Mouse (Mus musculus): ENCODE data around the gene Rhcg. TPM values are rescaled to one million over a fixed set of nuclear protein-coding genes. Genes with fewer than 3 reads are reported as not detected.

Gene Rhcg
- polyA plus RNA-seq, 1 experiment from 2014 or later: 5.5 TPM

GRCm38 (mm10) chr7:79552702-79553101 lies 64.8 kb downstream of the Rhcg start:
- H3K36me3 ChIP-seq (ENCODE audit: control insufficient read depth, insufficient read depth, low read length): no peaks in the 10 kb centered on the region
- H3K4me3 ChIP-seq (ENCODE audit: low read depth, low read length): no peak overlapping the region
- 3% methylated on average over 10 of the region's 10 CpGs for WGBS
- H3K9me3 ChIP-seq (ENCODE audit: control insufficient read depth, low read length): no peaks in the 10 kb centered on the region
- peaks cover 45% of the 10 kb centered on the region for H3K4me1 ChIP-seq (replicated peaks; ENCODE audit: control insufficient read depth, insufficient read depth, low read length)
- DNase-seq (ENCODE audit: low spot score) (no peak), ATAC-seq (replicated peaks; ENCODE audit: low FRiP score) (no peak)
- H3K27me3 ChIP-seq (ENCODE audit: control insufficient read depth, insufficient read depth, low read length): peaks cover 14% of the 10 kb centered on the region; the same call in 1 of the 2 replicates
- H3K9ac ChIP-seq (ENCODE audit: low read length): no peak overlapping the region
- no peak overlapping the region for H3K27ac ChIP-seq (ENCODE audit: low read depth, low read length)
- no peak overlapping the region for H3K4me2 ChIP-seq (ENCODE audit: low read depth, low read length, severe bottlenecking)

DNA sequence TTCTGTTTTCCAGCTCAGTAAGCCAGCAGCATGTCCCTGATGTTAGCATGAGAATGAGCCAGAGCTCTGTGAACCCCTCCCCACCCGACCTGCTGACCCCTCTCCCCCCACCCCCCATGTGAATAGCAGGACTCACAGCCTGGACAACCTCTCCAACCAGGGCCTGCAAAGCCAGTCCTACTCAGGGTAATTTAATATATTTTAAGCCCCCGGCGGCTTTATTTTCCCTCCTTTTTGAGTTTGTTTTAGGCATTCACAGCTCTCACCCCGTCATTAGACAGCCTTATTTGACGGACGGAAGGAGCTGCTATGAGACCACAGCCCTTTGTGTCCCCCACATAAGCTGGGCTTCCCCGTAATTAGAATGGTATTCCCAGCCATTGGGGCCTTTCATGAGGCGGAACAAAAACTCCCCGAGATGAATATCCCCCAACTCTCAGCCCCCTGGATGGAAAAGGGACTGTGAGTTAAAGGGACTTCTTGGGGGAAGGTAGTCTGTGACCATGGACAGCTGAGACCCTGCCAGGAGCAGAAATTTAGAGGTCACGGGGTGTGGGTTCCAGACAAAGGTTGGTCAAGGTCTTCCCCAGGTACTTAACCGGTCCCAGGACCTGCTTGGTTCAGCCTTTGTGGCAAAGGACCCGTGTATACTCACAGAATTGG lies 68.4 kb downstream of the Rhcg start:
- ATAC-seq (replicated peaks; ENCODE audit: low FRiP score) (peak; percentile 82), DNase-seq (ENCODE audit: low spot score) (peak; percentile 89)
- H3K36me3 ChIP-seq (ENCODE audit: control insufficient read depth, insufficient read depth, low read length): no peaks in the 10 kb centered on the region
- peaks cover 61% of the 10 kb centered on the region for H3K4me1 ChIP-seq (replicated peaks; ENCODE audit: control insufficient read depth, insufficient read depth, low read length)
- 4% methylated on average over 12 of the region's 12 CpGs for WGBS
- no peak overlapping the region for H3K4me3 ChIP-seq (ENCODE audit: low read depth, low read length)
- peak overlapping the region; percentile 24; the same call in 1 of the 2 replicates for H3K4me2 ChIP-seq (ENCODE audit: low read depth, low read length, severe bottlenecking)
- H3K9ac ChIP-seq (ENCODE audit: low read length): peak overlapping the region; percentile 43
- H3K27me3 ChIP-seq (ENCODE audit: control insufficient read depth, insufficient read depth, low read length): peaks cover 16% of the 10 kb centered on the region
- no peaks in the 10 kb centered on the region for H3K9me3 ChIP-seq (ENCODE audit: control insufficient read depth, low read length)
- H3K27ac ChIP-seq (ENCODE audit: low read depth, low read length): peak overlapping the region; percentile 97

DNA sequence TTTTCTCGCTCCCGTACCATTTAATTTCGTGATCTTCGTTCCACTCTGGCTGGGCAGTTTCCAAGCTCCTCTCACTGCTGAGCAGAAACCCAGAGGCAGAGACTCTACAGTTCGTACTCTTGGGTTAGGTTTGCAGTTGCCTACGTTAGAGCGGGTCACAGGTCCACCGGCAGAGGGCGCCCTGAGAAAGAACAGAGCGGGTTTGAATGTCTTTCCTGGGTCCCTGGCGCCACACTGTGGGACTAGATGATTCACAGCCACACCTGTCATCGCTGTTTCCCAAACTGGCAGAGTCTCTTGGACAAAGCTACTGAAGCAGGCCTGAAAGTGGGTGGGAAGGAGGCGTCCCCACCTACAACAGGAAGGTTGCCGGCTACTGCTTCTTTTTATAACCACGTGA lies 70.4 kb downstream of the Rhcg start:
- H3K27ac ChIP-seq (ENCODE audit: low read depth, low read length): peak overlapping the region; percentile 97
- ATAC-seq (replicated peaks; ENCODE audit: low FRiP score) (peak; percentile 49), DNase-seq (ENCODE audit: low spot score) (peak; percentile 96)
- no peaks in the 10 kb centered on the region for H3K9me3 ChIP-seq (ENCODE audit: control insufficient read depth, low read length)
- peak overlapping the region; percentile 32 for H3K4me2 ChIP-seq (ENCODE audit: low read depth, low read length, severe bottlenecking)
- no peaks in the 10 kb centered on the region for H3K36me3 ChIP-seq (ENCODE audit: control insufficient read depth, insufficient read depth, low read length)
- peak overlapping the region; percentile 61 for H3K9ac ChIP-seq (ENCODE audit: low read length)
- H3K4me1 ChIP-seq (replicated peaks; ENCODE audit: control insufficient read depth, insufficient read depth, low read length): peaks cover 68% of the 10 kb centered on the region
- no peak overlapping the region for H3K4me3 ChIP-seq (ENCODE audit: low read depth, low read length)
- H3K27me3 ChIP-seq (ENCODE audit: control insufficient read depth, insufficient read depth, low read length): peaks cover 19% of the 10 kb centered on the region
- 2% methylated on average over 15 of the region's 15 CpGs for WGBS

- Histone ChIP-seq H3K4me1 (replicated peaks; ENCODE audit: control insufficient read depth, insufficient read depth, low read length) (peaks cover 65% of the 10 kb centered on the region), H3K27ac (ENCODE audit: low read depth, low read length) (peak overlapping the region; percentile 99), H3K4me3 (ENCODE audit: low read depth, low read length) (no peak overlapping the region; the same call in 1 of the 2 replicates), H3K4me2 (ENCODE audit: low read depth, low read length, severe bottlenecking) (peak overlapping the region; percentile 58; the same call in 1 of the 2 replicates), H3K9ac (ENCODE audit: low read length) (peak overlapping the region; percentile 79), H3K36me3 (ENCODE audit: control insufficient read depth, insufficient read depth, low read length) (no peaks in the 10 kb centered on the region), H3K27me3 (ENCODE audit: control insufficient read depth, insufficient read depth, low read length) (peaks cover 26% of the 10 kb centered on the region), H3K9me3 (ENCODE audit: control insufficient read depth, low read length) (no peaks in the 10 kb centered on the region)
- no peak for ATAC-seq (replicated peaks; ENCODE audit: low FRiP score)
- DNase-seq (ENCODE audit: low spot score): no peak
- WGBS: 1% methylated on average over 7 of the region's 7 CpGs
These were observed 72.4 kb downstream of the Rhcg start for GRCm38 (mm10) chr7:79545066-79545400.

- 1% methylated on average over 37 of the region's 37 CpGs for whole genome bisulfite sequencing
- DNase-seq (ENCODE audit: low spot score): peak; percentile 76
- no peak; the same call in 1 of the 2 replicates for ATAC-seq (replicated peaks; ENCODE audit: low FRiP score)
- Histone ChIP-seq H3K4me1 (replicated peaks; ENCODE audit: control insufficient read depth, insufficient read depth, low read length) (peaks cover 59% of the 10 kb centered on the region), H3K9me3 (ENCODE audit: control insufficient read depth, low read length) (no peaks in the 10 kb centered on the region), H3K4me3 (ENCODE audit: low read depth, low read length) (peak overlapping the region; percentile 23; the same call in 1 of the 2 replicates), H3K36me3 (ENCODE audit: control insufficient read depth, insufficient read depth, low read length) (no peaks in the 10 kb centered on the region), H3K9ac (ENCODE audit: low read length) (peak overlapping the region; percentile 79), H3K27ac (ENCODE audit: low read depth, low read length) (peak overlapping the region; percentile 99), H3K27me3 (ENCODE audit: control insufficient read depth, insufficient read depth, low read length) (peaks cover 29% of the 10 kb centered on the region), H3K4me2 (ENCODE audit: low read depth, low read length, severe bottlenecking) (peak overlapping the region; percentile 58)
These were observed 73.0 kb downstream of the Rhcg start for GRCm38 (mm10) chr7:79544281-79545065.

Other genes with a start within 250 kb of the Rhcg start
- gene Rlbp1, start 230.6 kb downstream of the Rhcg start, polyA plus RNA-seq (2014; fragmentation: Nextera tagmentation; extraction: Ambion mirVana): 3.0 and 3.5 TPM in 2 replicates
- gene Fanci, start 225.7 kb downstream of the Rhcg start, polyA plus RNA-seq (2014; fragmentation: Nextera tagmentation; extraction: Ambion mirVana): 23.0 and 24.0 TPM in 2 replicates
- 48.2 and 48.5 TPM in 2 replicates for gene Polg, start 151.3 kb downstream of the Rhcg start, polyA plus RNA-seq (2014; fragmentation: Nextera tagmentation; extraction: Ambion mirVana)
- 23.9 and 25.3 TPM in 2 replicates for gene Ticrr, start 42.5 kb upstream of the Rhcg start, polyA plus RNA-seq (2014; fragmentation: Nextera tagmentation; extraction: Ambion mirVana)
- 7.3 and 8.7 TPM in 2 replicates for gene Kif7, start 98.1 kb upstream of the Rhcg start, polyA plus RNA-seq (2014; fragmentation: Nextera tagmentation; extraction: Ambion mirVana)
- 0.07 TPM in 1 of 2 replicates, not detected in the other for gene Plin1, start 115.2 kb upstream of the Rhcg start, polyA plus RNA-seq (2014; fragmentation: Nextera tagmentation; extraction: Ambion mirVana)
- 7.6 and 8.7 TPM in 2 replicates for gene Pex11a, start 125.5 kb upstream of the Rhcg start, polyA plus RNA-seq (2014; fragmentation: Nextera tagmentation; extraction: Ambion mirVana)
- gene Wdr93, start 125.5 kb upstream of the Rhcg start, polyA plus RNA-seq (2014; fragmentation: Nextera tagmentation; extraction: Ambion mirVana): 0.21 and 0.37 TPM in 2 replicates
- gene Mesp1, start 176.1 kb upstream of the Rhcg start, polyA plus RNA-seq (2014; fragmentation: Nextera tagmentation; extraction: Ambion mirVana): 0.15 TPM in 1 of 2 replicates, not detected in the other
- 0.37 and 0.89 TPM in 2 replicates for gene Mesp2, start 193.1 kb upstream of the Rhcg start, polyA plus RNA-seq (2014; fragmentation: Nextera tagmentation; extraction: Ambion mirVana)
- gene Anpep, start 243.4 kb upstream of the Rhcg start, polyA plus RNA-seq (2014; fragmentation: Nextera tagmentation; extraction: Ambion mirVana): 4.1 and 4.6 TPM in 2 replicates

Measured in forebrain, embryonic 11.5 days (tissue).